11 mouse cellular contexts compared by ENCODE assay signal in genomic region chr11:107703272-107704134, GRCm38 (mm10). TPM values are rescaled to one million over a fixed set of nuclear protein-coding genes. Genes with fewer than 3 reads are reported as not detected.
DNase-seq lines count a peak whose midpoint lies in the region; ATAC-seq and TF ChIP-seq lines count a peak whose summit lies in the region.
"Had no signal": no experiment of that assay in that cellular context is flagged by ENCODE, and none has a peak within 500 bp of the region (broad histone marks: within the 10 kb centered on the region; RNA-seq: fewer than 3 reads in every experiment).

No protein-coding gene starts in this region.

- H3K27me3 ChIP-seq in hindbrain, embryonic 15.5 days: no peaks in the 10 kb centered on the region
- no peaks in the 10 kb centered on the region for H3K27me3 ChIP-seq in myocyte (ENCODE audit: control insufficient read depth, insufficient read depth, insufficient read length)

- TF ChIP-seq CTCF in lung, adult 2 months (IDR thresholded peaks at IDR 0.05; ENCODE audit: insufficient read depth, low read length): no peak

- WGBS in lung, adult 2 months: 50% methylated on average over 27 of the region's 27 CpGs
- WGBS in hindbrain, embryonic 15.5 days: 28% methylated on average over 27 of the region's 27 CpGs

- no peak for ATAC-seq in hindbrain, embryonic 15.5 days (ENCODE audit: low FRiP score, low read depth)
- ATAC-seq in erythroid progenitor cell, adult 5-6 weeks (replicated peaks; ENCODE audit: low FRiP score, poor library complexity, severe bottlenecking): no peak

- no peaks in the 10 kb centered on the region for H3K9me3 ChIP-seq in hindbrain, embryonic 15.5 days

- H3K4me2 ChIP-seq in hindbrain, embryonic 15.5 days: peak overlapping the region; percentile 16; the same call in 1 of the 2 replicates
- no peak overlapping the region for H3K4me2 ChIP-seq in myocyte (ENCODE audit: low read depth)

- H3K4me1 ChIP-seq in lung, adult 2 months (ENCODE audit: control insufficient read depth, insufficient read depth, low read length): 0 out of 2 replicates have a peak, but pooled peaks cover 3% of the 10 kb centered on the region
- H3K4me1 ChIP-seq in hindbrain, embryonic 15.5 days (replicated peaks): peaks cover 33% of the 10 kb centered on the region

- no peak overlapping the region for H3ac ChIP-seq in myocyte (ENCODE audit: control insufficient read depth, insufficient read length)

- no peak overlapping the region for H3K9ac ChIP-seq in hindbrain, embryonic 15.5 days

- no peak overlapping the region for H3K27ac ChIP-seq in hindbrain, embryonic 15.5 days (replicated peaks)

- peak; percentile 25 to 42 for DNase-seq in cerebellum, postnatal 14 days
- DNase-seq in cerebellum, adult 11-12 months: no peak
- peak; percentile 10 for DNase-seq in lung, postnatal 10 days
- DNase-seq in lung, adult 2 months: no peak
- no peak for DNase-seq in thymus, postnatal 25 days

- H3K4me3 ChIP-seq in lung, adult 2 months (replicated peaks; ENCODE audit: extremely low read depth, low read depth, low read length): no peak overlapping the region
- no peak overlapping the region for H3K4me3 ChIP-seq in hindbrain, embryonic 15.5 days
- no peak overlapping the region for H3K4me3 ChIP-seq in myocyte

- no peak for TF ChIP-seq POLR2A in lung, adult 2 months (IDR thresholded peaks at IDR 0.05; ENCODE audit: borderline replicate concordance, extremely low read depth, low read depth, low read length)
- TF ChIP-seq POLR2A in myocyte (IDR thresholded peaks at IDR 0.05; ENCODE audit: insufficient read length, low read depth): peak; percentile 53

- H3K79me2 ChIP-seq in myocyte (ENCODE audit: control insufficient read depth, insufficient read depth): no peaks in the 10 kb centered on the region

- no peaks in the 10 kb centered on the region for H3K36me3 ChIP-seq in hindbrain, embryonic 15.5 days
- H3K36me3 ChIP-seq in myocyte (ENCODE audit: control insufficient read depth, insufficient read depth): no peaks in the 10 kb centered on the region

TF ChIP-seq in myocyte, 11 proteins besides CTCF, POLR2A, EP300 and RAD21:
- TF ChIP-seq MYOD1 (IDR thresholded peaks at IDR 0.05; ENCODE audit: control insufficient read depth in 1 of 3, insufficient read length in 2 of 3, low read depth in 2 of 3) (no peak), SRF (IDR thresholded peaks at IDR 0.05; ENCODE audit: control insufficient read depth, insufficient read length, low read depth) (no peak), CEBPB (IDR thresholded peaks at IDR 0.05; ENCODE audit: insufficient read depth, poor library complexity, severe bottlenecking) (no peak), TCF3 (IDR thresholded peaks at IDR 0.05; ENCODE audit: insufficient read length, low read depth) (no peak), MYOG (IDR thresholded peaks at IDR 0.05; ENCODE audit: control insufficient read depth in 1 of 3, insufficient read depth in 1 of 3, insufficient read length in 2 of 3, low read depth in 2 of 3) (no peak), POLR2AphosphoS2 (IDR thresholded peaks at IDR 0.05; ENCODE audit: insufficient read length, low read depth) (peak; percentile 57)
TF ChIP-seq in myocyte: peak in this region for 1.

RNA-seq across cellular contexts. Expression of gene Cacng1, which starts 12.8 kb away (rescaled TPM):
- polyA plus RNA-seq in lung, adult 2 months (2012; rRNA removed): 19.3 TPM in 1 of 2 replicates, not detected in the other
- 0.38 and 0.43 TPM in 2 replicates for polyA plus RNA-seq in hindbrain, embryonic 15.5 days (2015; fragmentation: Nextera tagmentation; extraction: Ambion mirVana)
- polyA plus RNA-seq in myocyte (2012; fragmentation: generic; extraction: Trizol): 603 TPM
- total RNA-seq in erythroid progenitor cell, adult 5-6 weeks (2015; ENCODE audit: low replicate concordance): not detected in 2 replicates
- not detected in 2 replicates for total RNA-seq in erythroid progenitor cell, adult 5-6 weeks (2017; ENCODE audit: low replicate concordance)
- total RNA-seq: left cerebral cortex, postnatal 14 days; monocyte, adult 5-6 weeks had no signal
- polyA plus RNA-seq: forebrain, embryonic 11.5 days had no signal

Comparison
In these comparisons a context has a peak if more than half of its experiments do, and no peak if none do; other contexts are left out.
1. DNase-seq: peak in cerebellum, postnatal 14 days (2 of 2) and lung, postnatal 10 days (single experiment); none in cerebellum, adult 11-12 months (single experiment), lung, adult 2 months (single experiment) and thymus, postnatal 25 days (single experiment).
2. RNA of gene Cacng1, which starts 12.8 kb away (polyA plus RNA-seq): 603 TPM in myocyte (single experiment); 19.3 TPM in lung, adult 2 months and 0.38 to 0.43 TPM in hindbrain, embryonic 15.5 days; every median in the first group is over 10 times any median in the second.